In genomic region chr12:81816330-81817125, GRCm38 (mm10) we compare ENCODE assay signal across 8 mouse cellular contexts. TPM values are rescaled to one million over a fixed set of nuclear protein-coding genes. Genes with fewer than 3 reads are reported as not detected.
DNase-seq lines count a peak whose midpoint lies in the region; ATAC-seq lines count a peak whose summit lies in the region.

No protein-coding gene starts in this region.

- no peaks in the 10 kb centered on the region for H3K36me3 ChIP-seq in heart, embryonic 14.5 days (ENCODE audit: control insufficient read depth, insufficient read depth, low read length)

- peak; percentile 9 for DNase-seq in kidney, adult 11 months
- DNase-seq in kidney, adult 18-20 months, result no peak
- DNase-seq in kidney, postnatal 36 days, result peak; percentile 26 to 39
- DNase-seq in retina, postnatal 1 day, result peak; percentile 78
- no peak for DNase-seq in layer of hippocampus, postnatal 10 days (ENCODE audit: low spot score in 2 of 2)
- DNase-seq in gastrocnemius, postnatal 36 days, result no peak
- no peak for DNase-seq in spleen, postnatal 10 days (ENCODE audit: low spot score in 2 of 2)

- no peaks in the 10 kb centered on the region for H3K27me3 ChIP-seq in heart, embryonic 14.5 days (ENCODE audit: control insufficient read depth, insufficient read depth, low read length)

- peak overlapping the region; percentile 65 to 68 for H3K27ac ChIP-seq in heart, embryonic 14.5 days (replicated peaks in 1 of 2; ENCODE audit: control insufficient read depth in 1 of 2, insufficient read depth in 1 of 2, low read depth in 2 of 2, low read length in 2 of 2)

- no peak overlapping the region for H3K9ac ChIP-seq in heart, embryonic 14.5 days (ENCODE audit: low read length)

- WGBS in heart, embryonic 14.5 days, result 20% methylated on average over 10 of the region's 10 CpGs

- no peaks in the 10 kb centered on the region for H3K9me3 ChIP-seq in heart, embryonic 14.5 days (ENCODE audit: control insufficient read depth, low read length)

- H3K4me1 ChIP-seq in heart, embryonic 14.5 days (ENCODE audit: control insufficient read depth in 2 of 2, insufficient read depth in 2 of 2, low read length in 2 of 2), result peaks cover 8 to 10% of the 10 kb centered on the region in 2 experiments; a peak in 3 of 4 replicates

- no peak overlapping the region for H3K4me3 ChIP-seq in heart, embryonic 14.5 days (ENCODE audit: control insufficient read depth in 1 of 2, insufficient read depth in 1 of 2, low read depth in 1 of 2, low read length in 2 of 2)

- peak; percentile 59; the same call in 1 of the 2 replicates for ATAC-seq in heart, embryonic 14.5 days (ENCODE audit: insufficient number of reproducible peaks, insufficient read depth, low FRiP score, low read depth)

- intact Hi-C loops in gastrocnemius, postnatal 36 days (cut with DNase I), result no loop called here

- H3K4me2 ChIP-seq in heart, embryonic 14.5 days (ENCODE audit: low read length), result peak overlapping the region; percentile 45

RNA-seq across cellular contexts. Expression of gene Map3k9, which starts 35.6 kb away (rescaled TPM):
- polyA plus RNA-seq in heart, embryonic 14.5 days (2014; fragmentation: Nextera tagmentation; extraction: Ambion mirVana), result 0.20 and 0.24 TPM in 2 replicates
- total RNA-seq in layer of hippocampus, postnatal 10 days (2021), result 10 to 100 TPM; 47.4 to 55.0 TPM
- total RNA-seq in gastrocnemius, postnatal 36 days (2021), result under 1 TPM; 0.07 to 0.10 TPM

RNA-seq across cellular contexts. Expression of gene Pcnx, which starts 43.3 kb away (rescaled TPM):
- polyA plus RNA-seq in heart, embryonic 14.5 days (2014; fragmentation: Nextera tagmentation; extraction: Ambion mirVana), result 15.4 and 17.4 TPM in 2 replicates
- total RNA-seq in layer of hippocampus, postnatal 10 days (2021), result 100 to 1,000 TPM; 108 to 132 TPM
- 10 to 100 TPM; 35.8 to 40.9 TPM for total RNA-seq in gastrocnemius, postnatal 36 days (2021)

Comparison
In these comparisons a context has a peak if more than half of its experiments do, and no peak if none do; other contexts are left out.
1. DNase-seq: peak in kidney, adult 11 months (single experiment), kidney, postnatal 36 days (2 of 2) and retina, postnatal 1 day (single experiment); none in kidney, adult 18-20 months (single experiment), layer of hippocampus, postnatal 10 days (0 of 2), gastrocnemius, postnatal 36 days (0 of 2) and spleen, postnatal 10 days (0 of 2).
2. RNA of gene Map3k9, which starts 35.6 kb away (total RNA-seq): 47.4 to 55.0 TPM in layer of hippocampus, postnatal 10 days; 0.07 to 0.10 TPM in gastrocnemius, postnatal 36 days; every median in the first group is over 10 times any median in the second.